Mouse (Mus musculus) neural tube, embryonic 13.5 days (tissue): ENCODE data around the gene Bicd1. TPM values are rescaled to one million over a fixed set of nuclear protein-coding genes. Genes with fewer than 3 reads are reported as not detected.
"Not testable (repeated sequence)": the region's sequence is repeated elsewhere in the genome, so short reads cannot be mapped to it uniquely, and the experiment has no call there.

Source experiments
- ATAC-seq: fragments of 200-750 bp; cut with Nextera tagmentation; 2 replicates; pipeline ENCODE4 v1.8.0; 2017; ENCODE audit warnings: low read depth, mild to moderate bottlenecking, moderate TSS enrichment, moderate library complexity
- H3K27ac ChIP-seq: fragments of 300-500 bp; sonication (generic); replicated peaks from 2 replicates; pipeline ENCODE4 v1.5.1; 2015; ENCODE audit warnings: moderate library complexity, mild to moderate bottlenecking, inconsistent platforms
- H3K27me3 ChIP-seq: fragments of 300-500 bp; sonication (generic); 2 replicates; pipeline ENCODE4 v1.6.1; 2015; ENCODE audit warnings: mild to moderate bottlenecking, inconsistent platforms
- H3K36me3 ChIP-seq: fragments of 300-500 bp; sonication (generic); 2 replicates; pipeline ENCODE4 v1.6.1; 2015; ENCODE audit warnings: mild to moderate bottlenecking, inconsistent platforms
- H3K4me1 ChIP-seq: fragments of 300-500 bp; sonication (generic); replicated peaks from 2 replicates; pipeline ENCODE4 v1.6.1; 2015; ENCODE audit warnings: inconsistent platforms
- H3K4me2 ChIP-seq: fragments of 300-500 bp; sonication (generic); 2 replicates; pipeline ENCODE4 v1.6.1; 2015; ENCODE audit warnings: inconsistent platforms, mild to moderate bottlenecking, moderate library complexity
- H3K4me3 ChIP-seq: fragments of 300-500 bp; sonication (generic); 2 replicates; pipeline ENCODE4 v1.5.1; 2015; ENCODE audit warnings: mild to moderate bottlenecking, inconsistent platforms
- H3K9ac ChIP-seq: fragments of 300-500 bp; sonication (generic); 2 replicates; pipeline ENCODE4 v1.6.1; 2015; ENCODE audit warnings: moderate library complexity, mild to moderate bottlenecking, inconsistent platforms
- H3K9me3 ChIP-seq: fragments of 300-500 bp; sonication (generic); 2 replicates; pipeline ENCODE4 v1.6.1; 2016; ENCODE audit warnings: inconsistent platforms
- WGBS: fragments of 180-500 bp; shearing (Covaris S2); methylation state at CpG from one replicate; pipeline ENCODE4 v1.1.7; 2015; 5-methylcytosine and 5-hydroxymethylcytosine counted together
- polyA plus RNA-seq: library from polyadenylated mRNA; unstranded; fragments of >200 nt; fragmentation: Nextera tagmentation; extraction: Ambion mirVana; gene quantifications from 2 replicates; pipeline ENCODE4 v1.2.1, GENCODE M21; 2015

Gene Bicd1
- polyA plus RNA-seq, 1 experiment from 2014 or later = 37.6 TPM

- Histone ChIP-seq H3K27me3 (no peaks in the 10 kb centered on the region), H3K4me1 (peaks cover 4% of the 10 kb centered on the region; the same call in 1 of the 2 replicates), H3K9ac (no peak overlapping the region), H3K27ac (no peak overlapping the region), H3K4me3 (no peak overlapping the region), H3K9me3 (peaks cover 17% of the 10 kb centered on the region), H3K4me2 (no peak overlapping the region), H3K36me3 (peaks cover 16% of the 10 kb centered on the region)
- no peak for ATAC-seq
- WGBS = 88% methylated on average over 1 of the region's 1 CpGs
These were observed 30.5 kb downstream of the Bicd1 start for GRCm38 (mm10) chr6:149439140-149439539.

- 33% methylated on average over 1 of the region's 1 CpGs for WGBS
- Histone ChIP-seq H3K4me3 (no peak overlapping the region), H3K27me3 (no peaks in the 10 kb centered on the region), H3K9me3 (no peaks in the 10 kb centered on the region), H3K9ac (no peak overlapping the region), H3K4me2 (no peak overlapping the region), H3K4me1 (peaks cover 16% of the 10 kb centered on the region), H3K27ac (no peak overlapping the region), H3K36me3 (no peaks in the 10 kb centered on the region)
- peak; percentile 77 for ATAC-seq
These were observed 34.2 kb downstream of the Bicd1 start for GRCm38 (mm10) chr6:149442884-149443283.

DNA sequence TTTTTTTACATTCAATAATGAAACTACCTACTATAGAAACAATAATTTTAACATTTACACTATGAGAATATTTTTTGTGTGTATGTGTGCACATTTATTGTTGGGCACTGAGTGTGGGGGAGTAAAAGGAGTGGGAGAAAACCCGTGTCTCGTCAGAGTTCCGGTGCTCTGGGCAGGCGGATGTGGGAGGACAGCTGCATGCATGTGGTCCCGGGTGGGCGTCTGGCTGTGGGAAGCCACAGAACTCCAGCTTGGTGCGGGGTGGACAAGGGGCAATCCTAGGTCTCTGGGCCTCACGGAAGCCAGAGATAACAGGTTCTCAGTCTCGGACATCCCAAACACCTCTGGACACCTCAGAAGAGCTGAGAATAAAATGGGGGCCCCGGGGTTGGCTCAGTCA, 37.2 kb downstream of the Bicd1 start:
- Histone ChIP-seq H3K9ac (no peak overlapping the region), H3K4me1 (peaks cover 16% of the 10 kb centered on the region), H3K4me3 (no peak overlapping the region), H3K9me3 (no peaks in the 10 kb centered on the region), H3K36me3 (no peaks in the 10 kb centered on the region), H3K27ac (0 out of 2 replicates have a peak overlapping the region, but pooled peaks have one; percentile 38), H3K27me3 (no peaks in the 10 kb centered on the region), H3K4me2 (no peak overlapping the region)
- 47% methylated on average over 10 of the region's 10 CpGs for WGBS
- ATAC-seq = no peak

GRCm38 (mm10) chr6:149457324-149457723, 48.6 kb downstream of the Bicd1 start:
- Histone ChIP-seq H3K27me3 (no peaks in the 10 kb centered on the region), H3K4me1 (no peaks in the 10 kb centered on the region), H3K27ac (no peak overlapping the region), H3K9me3 (no peaks in the 10 kb centered on the region), H3K4me2 (no peak overlapping the region), H3K36me3 (no peaks in the 10 kb centered on the region), H3K4me3 (no peak overlapping the region), H3K9ac (no peak overlapping the region)
- ATAC-seq = no peak

GRCm38 (mm10) chr6:149460971-149461370, 52.3 kb downstream of the Bicd1 start:
- Histone ChIP-seq H3K27me3 (no peaks in the 10 kb centered on the region), H3K9me3 (no peaks in the 10 kb centered on the region), H3K4me3 (no peak overlapping the region), H3K36me3 (no peaks in the 10 kb centered on the region), H3K4me1 (no peaks in the 10 kb centered on the region), H3K9ac (no peak overlapping the region), H3K27ac (no peak overlapping the region), H3K4me2 (no peak overlapping the region)
- ATAC-seq = no peak
- 12% methylated on average over 1 of the region's 1 CpGs for WGBS

GRCm38 (mm10) chr6:149471477-149471876, 62.8 kb downstream of the Bicd1 start:
- H3K4me2 ChIP-seq = no peak overlapping the region
- no peak overlapping the region for H3K9ac ChIP-seq
- H3K4me1 ChIP-seq = no peaks in the 10 kb centered on the region
- ATAC-seq = no peak
- no peaks in the 10 kb centered on the region for H3K27me3 ChIP-seq
- no peak overlapping the region for H3K27ac ChIP-seq
- H3K9me3 ChIP-seq = no peaks in the 10 kb centered on the region
- H3K36me3 ChIP-seq = no peaks in the 10 kb centered on the region
- 76% methylated on average over 15 of the region's 15 CpGs for WGBS
- no peak overlapping the region for H3K4me3 ChIP-seq

- not testable (repeated sequence) for H3K4me2 ChIP-seq, H3K4me3 ChIP-seq, H3K27me3 ChIP-seq, H3K4me1 ChIP-seq, H3K36me3 ChIP-seq, ATAC-seq, H3K27ac ChIP-seq, H3K9me3 ChIP-seq, H3K9ac ChIP-seq
- 81% methylated on average over 6 of the region's 6 CpGs for WGBS
These were observed 63.8 kb downstream of the Bicd1 start for GRCm38 (mm10) chr6:149472441-149472840.

DNA sequence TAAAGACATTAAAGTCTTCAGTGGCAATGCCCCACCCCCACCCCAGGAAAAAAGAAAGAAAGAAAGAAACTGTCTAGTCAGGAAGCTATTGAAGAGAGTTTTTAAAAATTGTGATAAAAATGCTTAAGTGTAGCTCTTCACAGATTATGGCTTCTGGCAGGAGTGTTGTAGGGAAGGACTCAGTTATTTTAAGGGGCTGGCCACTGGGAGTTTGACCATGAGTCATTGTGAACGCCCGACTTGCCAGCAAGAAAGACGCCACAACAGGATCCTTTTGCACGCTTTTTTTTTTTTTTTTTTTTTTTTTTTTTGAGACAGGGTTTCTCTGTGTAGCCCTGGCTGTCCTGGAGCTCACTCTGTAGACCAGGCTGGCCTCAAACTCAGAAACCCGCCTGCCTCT, 73.2 kb downstream of the Bicd1 start:
- not testable (repeated sequence) for H3K27me3 ChIP-seq, H3K27ac ChIP-seq, ATAC-seq, H3K36me3 ChIP-seq, H3K4me3 ChIP-seq, H3K4me1 ChIP-seq, H3K4me2 ChIP-seq, H3K9ac ChIP-seq, H3K9me3 ChIP-seq
- WGBS = 94% methylated on average over 5 of the region's 5 CpGs

GRCm38 (mm10) chr6:149494662-149495061, 86.0 kb downstream of the Bicd1 start:
- H3K4me1 ChIP-seq = no peaks in the 10 kb centered on the region
- H3K4me2 ChIP-seq = no peak overlapping the region
- no peak overlapping the region for H3K4me3 ChIP-seq
- no peak overlapping the region for H3K27ac ChIP-seq
- ATAC-seq = no peak
- WGBS = 96% methylated on average over 2 of the region's 2 CpGs
- no peak overlapping the region for H3K9ac ChIP-seq
- no peaks in the 10 kb centered on the region for H3K27me3 ChIP-seq
- peaks cover 19% of the 10 kb centered on the region for H3K36me3 ChIP-seq
- no peaks in the 10 kb centered on the region for H3K9me3 ChIP-seq

DNA sequence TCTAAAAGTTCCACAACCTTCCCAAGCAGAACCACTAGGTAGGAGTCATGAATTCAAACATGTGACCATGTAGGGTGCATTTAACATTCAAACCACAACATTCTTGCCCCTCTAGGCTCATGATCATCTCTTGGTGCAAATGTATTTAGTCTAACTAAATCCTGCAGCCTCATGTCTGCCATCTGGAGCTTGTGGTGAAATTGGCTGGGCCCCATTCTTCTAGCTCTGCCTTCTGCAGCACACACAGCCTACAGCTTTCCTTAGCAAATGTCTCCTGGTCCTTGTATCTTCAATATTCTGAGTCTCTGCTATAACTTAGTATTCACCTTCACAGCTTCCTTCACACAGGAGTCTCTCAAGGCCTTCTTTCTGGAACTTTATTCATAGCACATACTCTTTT, 87.2 kb downstream of the Bicd1 start:
- Histone ChIP-seq H3K27me3 (no peaks in the 10 kb centered on the region), H3K9me3 (no peaks in the 10 kb centered on the region), H3K4me2 (no peak overlapping the region), H3K9ac (no peak overlapping the region), H3K4me3 (no peak overlapping the region), H3K4me1 (no peaks in the 10 kb centered on the region), H3K36me3 (peaks cover 19% of the 10 kb centered on the region), H3K27ac (no peak overlapping the region)
- ATAC-seq = no peak

GRCm38 (mm10) chr6:149565720-149566498, 157.2 kb downstream of the Bicd1 start:
- Histone ChIP-seq H3K27me3 (no peaks in the 10 kb centered on the region), H3K4me2 (peak overlapping the region; percentile 75), H3K4me3 (peak overlapping the region; percentile 48), H3K9ac (peak overlapping the region; percentile 60), H3K4me1 (peaks cover 13% of the 10 kb centered on the region), H3K36me3 (no peaks in the 10 kb centered on the region), H3K9me3 (no peaks in the 10 kb centered on the region), H3K27ac (no peak overlapping the region)
- peak; percentile 98 for ATAC-seq
- WGBS = 3% methylated on average over 19 of the region's 19 CpGs

GRCm38 (mm10) chr6:149567219-149567618, 158.5 kb downstream of the Bicd1 start:
- H3K4me3 ChIP-seq = no peak overlapping the region
- no peak overlapping the region for H3K27ac ChIP-seq
- no peak overlapping the region for H3K4me2 ChIP-seq
- ATAC-seq = no peak
- H3K36me3 ChIP-seq = no peaks in the 10 kb centered on the region
- H3K27me3 ChIP-seq = no peaks in the 10 kb centered on the region
- no peaks in the 10 kb centered on the region for H3K9me3 ChIP-seq
- 24% methylated on average over 1 of the region's 1 CpGs for WGBS
- H3K4me1 ChIP-seq = peaks cover 13% of the 10 kb centered on the region
- no peak overlapping the region for H3K9ac ChIP-seq

DNA sequence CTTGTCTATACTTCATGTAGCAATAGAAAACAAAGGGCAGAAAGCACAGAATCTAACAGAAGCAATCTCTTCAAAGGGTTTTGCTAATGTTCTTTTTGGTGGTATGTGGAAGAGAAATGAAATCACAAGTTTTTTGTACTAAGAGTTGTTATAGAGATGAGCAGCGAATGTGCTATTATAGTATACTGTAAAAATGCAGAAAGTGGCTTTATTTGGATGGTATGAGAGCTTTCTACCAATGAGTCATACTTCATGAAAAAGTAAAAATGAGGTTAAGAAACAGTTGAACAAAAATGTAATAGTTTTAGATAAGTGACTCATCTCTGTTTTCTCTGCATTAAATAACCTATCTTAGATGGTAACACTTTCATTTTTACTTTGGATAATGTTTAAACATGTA, 165.6 kb downstream of the Bicd1 start:
- Histone ChIP-seq H3K27ac (no peak overlapping the region), H3K27me3 (no peaks in the 10 kb centered on the region), H3K9ac (no peak overlapping the region), H3K4me1 (no peaks in the 10 kb centered on the region), H3K4me2 (no peak overlapping the region), H3K4me3 (no peak overlapping the region), H3K9me3 (no peaks in the 10 kb centered on the region), H3K36me3 (no peaks in the 10 kb centered on the region)
- no peak for ATAC-seq
- WGBS = 98% methylated on average over 1 of the region's 1 CpGs
